Mouse (Mus musculus): ENCODE measurements around the gene Samd4. TPM values are rescaled to one million over a fixed set of nuclear protein-coding genes. Genes with fewer than 3 reads are reported as not detected.

The Samd4 gene
- total RNA-seq, 2 experiments from 2014 or later = 0.45 to 3.8 TPM

DNA sequence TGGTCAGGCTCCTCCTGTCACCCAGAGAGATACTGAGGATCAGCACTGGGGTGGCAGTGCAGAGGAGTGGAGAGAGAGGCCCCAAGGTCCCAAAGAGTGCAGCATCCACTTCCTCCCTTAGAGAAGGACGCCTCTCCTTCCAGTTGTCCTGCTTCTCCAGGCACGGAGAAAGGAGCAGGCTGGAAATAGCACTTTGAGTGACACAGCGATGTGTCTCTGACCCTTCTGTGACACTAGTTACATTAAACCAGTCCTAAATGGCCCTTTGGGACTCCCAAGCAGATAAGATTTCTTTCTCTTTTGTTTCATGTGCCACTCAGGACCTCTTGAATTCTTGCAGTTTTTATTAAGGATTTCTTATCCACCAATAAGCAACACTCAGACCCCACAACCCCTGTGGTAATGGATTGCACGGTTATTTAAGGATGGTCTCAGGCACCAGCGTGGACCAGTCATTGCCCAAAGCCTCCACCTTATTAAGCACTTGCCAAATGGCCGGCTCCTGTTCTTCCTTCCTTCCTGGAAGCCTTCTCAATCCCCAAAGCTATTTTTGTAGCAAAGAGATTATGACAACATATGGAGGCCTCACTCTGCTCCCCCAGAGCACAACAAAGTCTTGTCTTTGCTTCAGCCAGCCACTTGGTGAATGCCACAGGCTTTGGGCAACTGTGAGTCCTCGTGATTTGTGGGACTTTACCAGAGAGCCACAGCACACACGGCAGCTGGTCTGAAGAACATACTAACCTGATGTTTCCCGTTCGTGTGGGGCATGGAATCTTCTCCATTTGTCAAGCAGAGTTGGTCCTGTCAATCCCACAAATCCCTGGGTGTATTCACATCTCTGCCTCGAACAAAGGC, 68.1 kb downstream of the Samd4 start:
- ATAC-seq (replicated peaks; ENCODE audit: low FRiP score, poor library complexity, severe bottlenecking) = no peak

DNA sequence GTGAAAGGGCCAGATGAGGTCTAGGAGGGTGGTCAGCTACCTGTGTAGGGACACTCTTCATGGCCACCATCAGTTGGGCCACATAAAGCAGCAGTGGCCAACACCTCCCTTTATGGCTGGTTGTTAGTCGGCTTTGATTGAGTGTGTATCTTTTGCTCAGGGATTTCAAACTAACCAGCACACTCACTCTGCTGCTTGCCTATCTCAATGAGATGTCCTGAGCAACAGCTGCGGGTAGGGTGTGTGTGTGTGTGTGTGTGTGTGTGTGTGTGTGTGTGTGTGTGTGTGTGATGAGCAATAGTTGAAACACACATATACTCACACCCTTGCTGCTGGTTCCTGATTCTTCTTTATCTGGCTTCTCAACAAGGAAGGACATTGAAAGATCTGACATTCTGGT, 69.6 kb downstream of the Samd4 start:
- ATAC-seq (replicated peaks; ENCODE audit: low FRiP score, poor library complexity, severe bottlenecking) = no peak

DNA sequence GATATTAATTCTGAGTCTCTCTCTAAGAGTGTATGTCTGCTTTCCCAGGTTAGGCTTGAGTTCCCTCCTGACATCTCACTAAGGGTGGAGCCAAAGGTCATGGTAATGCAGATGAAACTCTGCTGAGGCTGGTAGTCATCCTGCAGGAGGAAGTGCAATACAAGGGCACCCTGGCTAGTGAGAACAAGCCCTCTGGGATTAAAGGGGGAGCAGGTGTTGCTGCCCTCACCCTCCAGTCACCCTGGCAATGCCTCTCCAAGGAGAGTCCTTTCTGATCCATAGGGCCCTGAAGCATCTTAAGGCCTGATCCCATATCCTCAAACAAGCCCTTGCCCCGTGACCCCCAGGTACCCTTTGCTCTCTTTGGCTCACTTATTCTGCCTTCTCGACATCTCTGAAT, 72.5 kb downstream of the Samd4 start:
- ATAC-seq (replicated peaks; ENCODE audit: low FRiP score, poor library complexity, severe bottlenecking) = no peak

DNA sequence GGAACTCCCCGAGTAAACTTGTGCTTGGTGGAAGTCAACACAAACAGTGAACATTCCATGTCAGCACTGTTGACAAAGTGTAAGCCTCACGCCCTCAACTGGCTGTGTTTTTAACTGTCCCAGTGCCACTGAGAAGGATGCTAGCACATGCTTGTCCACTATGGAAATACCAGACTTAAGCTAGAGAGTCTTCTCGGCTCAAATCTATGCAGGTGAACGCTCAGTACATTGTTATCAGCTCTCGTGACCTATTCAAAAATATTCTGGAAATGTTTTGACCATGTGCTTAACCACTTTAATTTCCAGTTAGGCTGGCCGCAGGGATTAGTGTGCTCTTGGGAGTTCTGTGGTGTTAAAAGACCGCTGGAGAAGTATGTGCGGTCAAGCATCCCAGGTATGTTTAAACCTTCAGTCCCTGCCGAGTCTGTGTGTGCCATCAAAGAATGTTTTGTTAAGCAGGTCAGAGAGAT, 73.0 kb downstream of the Samd4 start:
- no peak for ATAC-seq (replicated peaks; ENCODE audit: low FRiP score, poor library complexity, severe bottlenecking)

DNA sequence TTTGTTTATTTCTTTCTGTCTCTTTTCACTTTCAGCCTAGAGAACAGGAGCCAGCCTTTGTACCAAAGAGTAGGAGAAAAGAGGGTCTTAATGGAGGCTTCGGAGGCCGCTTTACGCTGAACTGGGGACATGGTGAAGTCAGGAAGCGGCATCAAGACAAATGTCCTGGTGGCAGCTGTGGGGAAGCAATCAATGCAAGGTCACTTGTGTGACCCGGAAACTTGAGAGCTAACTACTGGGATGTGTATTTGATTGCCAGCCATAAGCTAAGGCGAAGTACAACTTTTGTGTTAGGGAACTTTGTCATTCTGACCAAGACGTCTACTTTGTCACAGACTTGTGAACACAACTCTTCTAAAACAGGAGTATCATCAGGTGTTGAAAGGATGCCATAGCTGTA, 73.5 kb downstream of the Samd4 start:
- no peak for ATAC-seq (replicated peaks; ENCODE audit: low FRiP score, poor library complexity, severe bottlenecking)

DNA sequence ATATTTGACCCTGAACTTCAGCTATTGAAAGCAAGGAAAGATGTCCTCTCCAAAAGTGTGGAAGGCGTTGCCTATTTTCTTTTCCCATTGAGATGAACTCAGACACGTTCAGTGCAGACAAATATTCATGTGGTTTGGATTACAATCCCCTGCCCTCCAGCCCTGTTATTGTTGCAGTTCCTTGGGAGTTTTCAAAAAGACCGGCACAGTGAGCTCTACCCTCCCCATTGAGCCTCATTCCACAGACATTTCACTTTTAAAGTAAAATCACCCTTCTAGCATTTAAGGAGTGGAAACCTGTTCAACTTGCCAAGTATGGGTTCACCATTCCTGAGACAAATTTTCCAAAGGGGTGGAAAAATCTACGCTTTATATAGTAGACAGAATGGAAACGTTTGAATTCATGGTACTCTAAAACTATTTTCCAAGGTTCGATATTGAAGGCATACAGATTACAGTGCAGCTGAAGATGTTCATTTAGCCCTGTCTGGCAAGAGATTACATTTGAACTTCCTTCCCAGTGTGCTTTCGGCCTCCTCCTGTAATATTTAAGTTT, 76.6 kb downstream of the Samd4 start:
- no peak for ATAC-seq (replicated peaks; ENCODE audit: low FRiP score, poor library complexity, severe bottlenecking)

DNA sequence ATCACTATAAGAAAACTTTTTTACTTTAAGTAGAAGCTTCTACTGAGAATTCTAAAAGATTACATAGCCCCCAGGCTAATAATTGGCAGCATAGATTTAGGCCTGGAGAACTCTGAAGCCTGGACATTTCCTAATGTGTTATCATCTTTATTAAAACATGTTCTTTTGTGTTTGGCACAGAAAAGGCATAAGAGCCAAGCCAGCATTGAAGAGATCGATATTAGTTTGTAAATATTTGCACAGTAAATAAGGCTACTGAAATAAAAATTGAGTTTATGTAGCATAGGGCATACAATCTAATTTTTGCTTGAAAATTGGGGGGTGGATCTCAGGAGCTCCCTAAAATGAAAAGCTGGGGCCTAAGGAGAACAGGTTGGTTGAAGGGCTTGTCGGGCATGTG, 77.2 kb downstream of the Samd4 start:
- ATAC-seq (replicated peaks; ENCODE audit: low FRiP score, poor library complexity, severe bottlenecking) = no peak

DNA sequence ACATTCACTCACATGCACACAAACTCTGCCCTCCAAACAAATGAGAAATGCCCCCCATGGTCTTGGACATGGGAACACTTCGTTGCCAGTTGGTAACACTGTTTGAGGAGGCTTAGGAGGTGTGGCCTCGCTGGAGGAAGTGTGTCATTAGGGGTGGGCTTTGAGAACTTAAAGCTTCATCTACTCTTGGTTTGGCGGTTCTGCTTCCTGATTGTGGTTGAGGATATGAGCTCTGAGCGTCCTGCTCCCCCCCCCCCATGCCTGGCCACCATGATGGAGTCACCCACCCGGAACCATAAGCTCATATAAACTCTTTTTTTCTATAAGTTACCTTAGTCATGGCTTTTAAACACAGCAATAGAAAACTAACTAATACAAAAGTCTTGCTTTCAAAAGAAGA, 80.2 kb downstream of the Samd4 start:
- ATAC-seq (replicated peaks; ENCODE audit: low FRiP score, poor library complexity, severe bottlenecking) = no peak

DNA sequence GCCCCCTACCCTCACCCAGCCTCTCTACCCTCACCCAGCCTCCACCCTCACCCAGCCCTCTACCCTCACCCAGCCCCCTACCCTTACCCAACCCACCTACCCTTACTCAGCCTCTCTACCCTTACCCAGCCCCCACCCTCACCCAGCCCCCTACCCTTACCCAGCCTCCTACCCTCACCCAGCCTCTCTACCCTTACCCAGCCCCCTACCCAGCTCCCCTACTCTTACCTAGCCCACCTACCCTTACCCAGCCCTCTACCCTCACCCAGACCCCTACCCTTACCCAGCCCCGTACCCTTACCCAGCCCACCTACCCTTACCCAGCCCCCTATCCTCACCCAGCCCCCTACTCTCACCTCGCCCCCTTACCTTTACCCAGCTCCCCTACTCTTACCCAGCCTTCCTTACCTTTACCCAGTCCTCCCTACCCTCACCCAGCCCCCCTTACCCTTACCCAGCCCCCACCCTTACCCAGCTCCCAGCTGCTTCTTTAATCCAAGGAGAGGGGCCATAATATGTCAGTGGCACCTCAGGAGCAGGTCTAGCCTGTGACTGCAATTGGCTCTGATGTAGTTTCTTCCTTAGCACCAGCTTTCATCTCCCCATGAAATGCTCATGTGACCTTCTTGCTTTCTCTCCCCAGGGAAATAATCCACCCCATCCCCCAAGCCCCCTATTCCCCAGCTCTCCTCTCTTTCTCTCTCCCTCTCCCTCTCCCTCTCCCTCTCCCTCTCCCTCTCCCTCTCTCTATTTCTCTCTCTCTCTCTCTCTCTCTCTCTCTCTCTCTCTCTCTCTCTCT, 81.6 kb downstream of the Samd4 start:
- no peak for ATAC-seq (replicated peaks; ENCODE audit: low FRiP score, poor library complexity, severe bottlenecking)

DNA sequence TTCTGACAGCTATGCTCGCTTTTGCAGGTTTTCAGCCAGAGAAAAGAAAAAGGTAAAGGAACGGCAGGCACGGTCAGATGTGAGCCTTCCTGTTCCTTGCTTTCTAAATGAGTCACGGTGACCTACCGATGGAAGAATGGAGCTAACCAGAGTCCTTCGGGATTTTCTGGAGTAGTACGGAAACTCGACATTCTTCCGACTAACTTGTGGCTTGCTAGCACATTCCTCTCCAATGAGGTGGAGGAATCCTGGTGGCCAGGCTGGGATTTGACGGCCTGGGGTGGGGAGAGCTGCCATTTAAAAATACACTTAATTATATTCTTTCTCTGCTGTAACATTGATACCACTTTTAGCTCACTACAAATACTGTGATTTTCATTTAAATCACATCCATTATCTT, 83.6 kb downstream of the Samd4 start:
- ATAC-seq (replicated peaks; ENCODE audit: low FRiP score, poor library complexity, severe bottlenecking) = no peak

DNA sequence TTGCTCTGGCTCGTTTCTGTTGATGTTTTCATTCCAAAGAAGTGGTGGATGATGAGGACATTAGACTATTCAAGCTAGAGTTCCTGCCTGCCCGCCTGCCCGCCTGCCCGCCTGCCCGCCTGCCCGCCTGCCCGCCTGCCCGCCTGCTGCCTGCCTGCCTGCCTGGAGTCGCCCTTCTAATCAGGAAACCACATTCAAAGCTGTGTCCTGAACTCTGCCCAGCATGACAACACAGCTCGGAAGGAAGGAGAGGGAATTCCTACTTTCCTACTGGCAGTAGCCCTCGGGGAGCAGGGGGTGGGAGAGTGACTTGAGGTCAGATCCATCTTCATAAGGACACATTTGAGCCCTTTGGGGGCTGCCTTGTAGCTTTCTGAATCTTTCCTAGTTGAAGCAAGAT, 85.4 kb downstream of the Samd4 start:
- no peak for ATAC-seq (replicated peaks; ENCODE audit: low FRiP score, poor library complexity, severe bottlenecking)

DNA sequence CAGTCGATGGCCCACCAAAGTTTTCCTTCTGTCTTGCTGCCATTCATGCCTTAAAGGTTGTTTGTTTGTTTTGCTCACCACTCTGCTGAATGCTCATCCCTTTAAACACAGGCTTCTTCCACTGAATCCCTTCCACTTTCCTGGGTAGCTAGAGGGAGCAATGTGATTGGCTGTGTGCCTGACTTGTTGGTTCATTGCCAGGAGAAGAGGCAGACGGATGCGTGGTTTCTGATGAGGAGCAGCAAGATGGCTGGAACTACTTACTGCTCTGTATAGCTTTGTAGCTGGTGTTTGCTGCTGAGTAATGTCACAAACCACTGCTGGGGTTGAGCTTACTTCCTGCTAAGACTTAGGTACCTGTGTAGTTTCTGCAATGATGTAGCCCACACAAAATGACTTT, 88.0 kb downstream of the Samd4 start:
- no peak for ATAC-seq (replicated peaks; ENCODE audit: low FRiP score, poor library complexity, severe bottlenecking)

DNA sequence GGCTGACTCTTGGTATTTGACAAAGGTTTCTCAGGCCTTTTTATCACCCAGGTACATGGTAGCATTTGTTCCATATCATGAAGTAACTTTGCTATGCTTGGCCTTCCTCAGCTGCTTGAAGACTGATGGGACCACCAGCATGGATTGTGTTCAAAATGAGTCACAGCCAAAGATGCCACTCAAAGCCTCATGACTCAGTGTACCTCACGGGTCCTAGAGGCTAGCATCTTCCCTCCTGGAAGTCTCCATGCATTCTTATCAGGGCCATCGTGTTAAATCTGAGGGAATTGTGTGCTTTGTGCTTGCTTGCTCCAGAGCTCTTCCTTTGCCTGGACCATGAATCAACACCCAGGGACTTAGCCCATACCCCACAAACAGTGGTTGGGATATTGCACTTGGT, 89.1 kb downstream of the Samd4 start:
- no peak for ATAC-seq (replicated peaks; ENCODE audit: low FRiP score, poor library complexity, severe bottlenecking)

DNA sequence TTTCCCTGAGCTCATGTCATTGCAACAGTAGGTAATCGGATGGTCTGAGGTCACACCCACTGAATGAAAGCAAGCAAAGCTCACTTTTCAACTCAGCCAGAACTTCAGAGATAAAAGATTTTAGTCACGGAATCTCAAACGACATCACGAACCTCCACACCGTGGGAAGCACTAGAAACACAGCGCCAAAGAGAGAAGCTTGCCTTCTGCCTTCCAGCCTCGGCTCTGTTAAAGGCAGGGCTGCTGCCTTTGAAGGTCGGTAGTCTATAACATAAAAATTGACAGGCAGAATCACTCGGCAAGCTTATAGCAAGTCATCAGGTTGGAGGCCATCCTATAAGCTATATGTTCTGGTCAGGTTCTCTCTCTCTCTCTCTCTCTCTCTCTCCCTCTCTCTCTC, 92.2 kb downstream of the Samd4 start:
- no peak for ATAC-seq (replicated peaks; ENCODE audit: low FRiP score, poor library complexity, severe bottlenecking)

DNA sequence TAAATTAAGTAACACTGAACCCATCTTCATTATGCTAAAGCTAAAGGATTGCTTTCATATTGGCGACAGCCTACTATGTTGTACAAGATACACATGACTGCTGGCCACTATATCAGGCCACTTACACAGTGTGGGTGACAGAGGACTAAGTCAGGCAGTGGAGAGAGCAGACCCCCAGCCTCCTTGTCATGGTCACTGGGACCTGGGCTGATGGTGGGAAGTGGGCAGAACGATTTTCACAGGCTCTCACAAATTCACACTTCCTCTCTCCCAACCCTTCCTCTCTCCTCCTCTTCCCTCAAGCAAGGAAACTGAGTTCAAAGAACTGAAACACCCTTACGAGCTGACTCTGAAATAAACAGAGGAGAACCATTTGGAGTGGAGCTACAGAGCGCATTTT, 93.3 kb downstream of the Samd4 start:
- no peak for ATAC-seq (replicated peaks; ENCODE audit: low FRiP score, poor library complexity, severe bottlenecking)

DNA sequence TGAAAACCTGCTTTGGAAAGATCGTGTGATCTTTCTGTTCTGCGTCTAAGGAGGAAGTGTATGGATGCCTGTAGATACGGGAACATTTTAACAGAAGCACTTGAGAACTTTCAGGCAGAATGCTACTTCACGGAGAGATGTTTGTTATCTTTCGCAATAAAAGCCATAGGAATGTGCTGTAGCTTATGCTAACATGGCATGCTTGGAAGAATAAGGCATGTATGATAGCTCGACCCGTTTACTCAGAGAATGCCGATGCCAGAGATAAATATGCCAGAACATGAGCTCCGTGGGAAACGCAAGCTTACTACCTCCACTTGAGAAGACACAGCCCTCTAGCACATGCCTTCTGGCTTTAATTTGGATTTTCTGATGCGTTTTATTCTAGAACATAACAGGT, 94.1 kb downstream of the Samd4 start:
- ATAC-seq (replicated peaks; ENCODE audit: low FRiP score, poor library complexity, severe bottlenecking) = no peak

DNA sequence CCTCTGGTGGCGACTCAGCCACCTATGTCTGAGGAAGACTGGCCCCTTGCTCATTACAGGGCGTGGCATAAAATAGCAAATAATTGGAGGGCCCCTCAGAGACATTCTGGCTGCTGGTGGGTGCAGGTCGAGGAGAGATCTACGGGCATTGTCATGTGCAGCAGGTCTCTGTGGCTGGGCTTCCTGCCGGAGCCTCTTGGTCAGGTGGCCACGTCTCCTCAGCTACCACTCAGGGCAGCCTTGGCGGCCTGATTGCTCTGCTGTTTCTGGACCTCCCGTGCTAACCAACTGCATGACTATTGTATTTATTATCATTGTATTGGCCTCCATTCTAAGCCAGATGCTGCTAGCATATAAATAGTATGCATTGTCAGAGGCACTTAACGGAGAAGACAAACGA, 95.0 kb downstream of the Samd4 start:
- ATAC-seq (replicated peaks; ENCODE audit: low FRiP score, poor library complexity, severe bottlenecking) = no peak

DNA sequence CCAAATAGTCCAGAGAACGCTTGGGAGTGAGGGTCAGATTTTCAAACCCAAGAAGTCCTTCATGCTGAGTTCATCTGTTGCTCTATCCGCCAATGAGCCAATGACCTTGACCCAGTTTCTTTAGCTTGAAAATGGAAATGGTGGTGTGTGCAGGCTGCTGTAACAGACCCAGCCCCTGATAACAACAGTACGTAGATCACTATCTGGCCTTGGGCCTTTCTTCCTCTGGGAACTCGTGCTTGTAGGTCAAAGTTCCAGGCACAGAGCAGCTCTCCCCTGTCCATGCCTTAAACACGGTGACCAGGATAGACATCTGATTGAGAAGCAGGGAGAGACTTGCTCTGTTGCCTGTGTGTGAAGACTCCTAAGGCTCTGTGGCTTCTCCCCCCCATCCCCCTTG, 96.5 kb downstream of the Samd4 start:
- ATAC-seq (replicated peaks; ENCODE audit: low FRiP score, poor library complexity, severe bottlenecking) = no peak

DNA sequence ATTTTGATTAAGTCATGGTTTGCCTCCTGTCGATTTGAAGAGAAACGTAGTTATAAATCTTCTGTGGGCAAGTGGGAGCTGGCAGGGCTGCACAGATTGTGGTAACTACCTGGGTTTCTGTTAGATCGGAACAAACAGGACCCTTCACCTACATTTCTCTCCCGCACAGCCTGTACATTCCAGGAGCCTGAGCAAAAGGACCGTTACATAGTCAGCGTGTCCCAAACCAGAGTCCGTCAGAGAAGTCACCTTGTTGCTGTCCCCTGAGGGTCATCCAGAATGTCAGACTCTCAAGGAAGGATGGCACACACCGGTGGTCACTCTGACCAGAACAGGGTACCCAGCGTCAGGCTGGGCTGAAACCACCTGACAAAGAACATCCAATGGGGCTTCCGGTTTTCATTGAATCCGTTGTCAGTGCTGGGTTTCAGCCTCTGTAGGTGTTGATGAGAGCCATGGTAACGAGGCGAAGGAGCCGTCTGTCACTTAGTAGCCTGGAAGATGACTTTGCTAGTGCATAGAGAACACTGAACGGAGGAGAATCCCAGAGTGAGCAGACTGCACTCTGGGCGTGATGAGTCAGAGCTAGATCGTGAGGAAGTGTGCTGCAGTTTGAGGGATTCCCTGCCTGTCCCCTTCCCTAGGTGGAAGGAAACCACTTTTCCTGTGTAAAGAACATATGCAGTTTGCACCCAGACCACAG, 98.2 kb downstream of the Samd4 start:
- no peak for ATAC-seq (replicated peaks; ENCODE audit: low FRiP score, poor library complexity, severe bottlenecking)

DNA sequence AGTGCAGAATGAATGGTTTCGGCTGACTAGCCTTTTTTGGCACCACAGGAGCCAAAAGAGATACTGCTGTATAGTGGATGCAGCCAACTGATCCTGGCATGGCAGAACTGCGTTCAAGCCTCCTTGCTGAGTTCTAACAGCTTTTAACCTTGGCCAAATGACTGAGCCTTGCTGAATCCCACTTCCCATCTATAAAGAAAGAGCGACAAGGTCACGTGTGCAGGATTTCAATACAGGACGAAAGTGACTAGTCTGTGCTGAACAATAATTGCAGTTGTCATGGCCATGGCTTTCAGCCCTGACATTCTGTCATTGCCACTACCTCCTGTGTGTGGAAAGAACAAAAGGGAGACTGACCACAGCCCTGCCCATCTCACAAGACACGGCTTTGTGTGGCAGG, 99.5 kb downstream of the Samd4 start:
- ATAC-seq (replicated peaks; ENCODE audit: low FRiP score, poor library complexity, severe bottlenecking) = no peak

All from erythroid progenitor cell, adult 5-6 weeks (primary cell).